Mouse (Mus musculus) olfactory bulb, adult 2 months (tissue): Measurements from ENCODE around the gene Scnn1a.

Experiments used
- CTCF ChIP-seq: fragments of 200-500 bp; IDR thresholded peaks from 2 replicates; pipeline ENCODE4 v1.5.1; 2012; ENCODE audit warnings: low read depth, mild to moderate bottlenecking, low read length, moderate library complexity; ENCODE audit not compliant: insufficient read depth
- POLR2A ChIP-seq: fragments of 200-500 bp; IDR thresholded peaks from 2 replicates; pipeline ENCODE4 v1.6.1; 2012; ENCODE audit warnings: mild to moderate bottlenecking, low read depth, low read length, moderate library complexity; ENCODE audit not compliant: insufficient read depth

DNA sequence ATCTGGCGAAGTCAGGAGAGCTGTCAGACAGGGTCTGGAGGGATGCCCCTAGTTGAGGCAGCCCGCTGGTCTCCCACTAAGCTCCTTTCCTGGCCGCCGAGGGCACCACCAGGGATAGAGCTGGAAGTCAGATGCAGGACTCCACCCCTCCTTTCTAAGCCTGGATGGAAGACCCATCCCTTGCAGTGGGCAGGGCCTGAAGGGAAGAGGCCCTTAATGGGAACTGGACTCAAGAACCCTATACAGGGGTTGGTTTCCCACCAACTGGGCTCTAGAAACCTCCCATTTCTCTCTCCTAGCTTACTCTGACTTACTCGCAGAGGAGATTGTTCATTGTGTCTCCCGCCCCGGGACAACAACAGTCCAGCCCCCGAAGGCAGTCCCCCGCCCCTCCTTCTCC is 59.3 kb downstream of the Scnn1a start:
- TF ChIP-seq CTCF: no peak
- no peak for TF ChIP-seq POLR2A
